Mouse (Mus musculus) ES-Bruce4 (cell line): Measurements from ENCODE around the gene Slc10a6. TPM values are rescaled to one million over a fixed set of nuclear protein-coding genes. Genes with fewer than 3 reads are reported as not detected.

Experiments
- H3K27ac ChIP-seq: 2 replicates; pipeline ENCODE4 v1.5.1; 2012; ENCODE audit warnings: low read length, inconsistent platforms; ENCODE audit not compliant: insufficient read depth
- H3K27me3 ChIP-seq: 2 replicates; pipeline ENCODE4 v1.6.1; 2012; ENCODE audit warnings: mild to moderate bottlenecking, low read length, inconsistent platforms; ENCODE audit not compliant: control insufficient read depth, poor library complexity, insufficient read depth, severe bottlenecking
- H3K36me3 ChIP-seq: 2 replicates; pipeline ENCODE4 v1.6.1; 2012; ENCODE audit warnings: inconsistent platforms, mild to moderate bottlenecking, low read length, moderate library complexity; ENCODE audit not compliant: control insufficient read depth, poor library complexity, insufficient read depth, severe bottlenecking
- H3K4me1 ChIP-seq: one replicate; pipeline ENCODE4 v1.8.1; 2011; ENCODE audit warnings: low read length; ENCODE audit not compliant: control insufficient read depth, insufficient read depth
- H3K4me3 ChIP-seq: 2 replicates; pipeline ENCODE4 v1.5.1; 2011; ENCODE audit warnings: low read depth, mild to moderate bottlenecking, low read length
- H3K9ac ChIP-seq: 2 replicates; pipeline ENCODE4 v1.6.1; 2012; ENCODE audit warnings: low read depth, mild to moderate bottlenecking, inconsistent platforms; ENCODE audit not compliant: poor library complexity, severe bottlenecking
- H3K9me3 ChIP-seq: replicated peaks from 2 replicates; pipeline ENCODE4 v1.6.1; 2012; ENCODE audit warnings: mild to moderate bottlenecking, low read length, inconsistent platforms; ENCODE audit not compliant: control insufficient read depth, poor library complexity, insufficient read depth, severe bottlenecking
- CTCF ChIP-seq: IDR thresholded peaks from one replicate; pipeline ENCODE4 v1.8.1; 2011; ENCODE audit warnings: low read depth, low read length
- EP300 ChIP-seq: IDR thresholded peaks from 2 replicates; pipeline ENCODE4 v1.6.1; 2011; ENCODE audit warnings: low read depth, low read length; ENCODE audit not compliant: insufficient read depth
- POLR2A ChIP-seq: IDR thresholded peaks from one replicate; pipeline ENCODE4 v1.8.1; 2011; ENCODE audit warnings: low read length; ENCODE audit not compliant: insufficient read depth
- polyA plus RNA-seq: library from polyadenylated mRNA; stranded (reverse); fragments of >200 nt; gene quantifications from 2 replicates; pipeline ENCODE4 v1.2.4, GENCODE M21; 2011; ENCODE audit warnings: low read depth; ENCODE audit not compliant: missing spikeins, insufficient read depth, insufficient read length

Slc10a6 gene
- not detected in 2 replicates for polyA plus RNA-seq

GRCm38 (mm10) chr5:103629111-103629764, at the start of gene Slc10a6:
Gene Slc10a6, minus strand, starts transcription at chr5:103629403.
- Histone ChIP-seq H3K9ac (no peak within 1 kb of the TSS), H3K4me3 (no peak within 1 kb of the TSS), H3K36me3 (no peaks in the 10 kb centered on the region), H3K9me3 (no peaks in the 10 kb centered on the region), H3K27me3 (no peaks in the 10 kb centered on the region), H3K27ac (no peak within 1 kb of the TSS), H3K4me1 (no peaks in the 10 kb centered on the region)
- TF ChIP-seq EP300 (no peak), POLR2A (no peak), CTCF (no peak)

GRCm38 (mm10) chr5:103678974-103679373, 49.8 kb upstream of the Slc10a6 start:
- no peaks in the 10 kb centered on the region for H3K27me3 ChIP-seq
- H3K36me3 ChIP-seq = no peaks in the 10 kb centered on the region
- H3K9ac ChIP-seq = no peak overlapping the region
- no peaks in the 10 kb centered on the region for H3K4me1 ChIP-seq
- peak overlapping the region; percentile 37 for H3K4me3 ChIP-seq
- no peak overlapping the region for H3K27ac ChIP-seq
- TF ChIP-seq EP300 (no peak), CTCF (no peak), POLR2A (no peak)
- H3K9me3 ChIP-seq = no peaks in the 10 kb centered on the region

GRCm38 (mm10) chr5:103677894-103678293, 48.7 kb upstream of the Slc10a6 start:
- Histone ChIP-seq H3K27me3 (no peaks in the 10 kb centered on the region), H3K4me3 (no peak overlapping the region), H3K36me3 (no peaks in the 10 kb centered on the region), H3K9ac (no peak overlapping the region), H3K27ac (no peak overlapping the region), H3K4me1 (no peaks in the 10 kb centered on the region), H3K9me3 (no peaks in the 10 kb centered on the region)
- no peak for TF ChIP-seq CTCF
- no peak for TF ChIP-seq EP300
- no peak for TF ChIP-seq POLR2A

GRCm38 (mm10) chr5:103676289-103676881, 47.2 kb upstream of the Slc10a6 start:
- H3K9ac ChIP-seq = no peak overlapping the region
- H3K36me3 ChIP-seq = no peaks in the 10 kb centered on the region
- H3K9me3 ChIP-seq = no peaks in the 10 kb centered on the region
- TF ChIP-seq EP300 (no peak), CTCF (no peak), POLR2A (no peak)
- H3K4me3 ChIP-seq = no peak overlapping the region
- H3K27me3 ChIP-seq = no peaks in the 10 kb centered on the region
- no peak overlapping the region for H3K27ac ChIP-seq
- no peaks in the 10 kb centered on the region for H3K4me1 ChIP-seq

- Histone ChIP-seq H3K4me1 (no peaks in the 10 kb centered on the region), H3K9me3 (no peaks in the 10 kb centered on the region), H3K9ac (no peak overlapping the region), H3K27ac (no peak overlapping the region), H3K36me3 (no peaks in the 10 kb centered on the region), H3K4me3 (no peak overlapping the region), H3K27me3 (no peaks in the 10 kb centered on the region)
- no peak for TF ChIP-seq EP300
- TF ChIP-seq CTCF = no peak
- no peak for TF ChIP-seq POLR2A
Observed at GRCm38 (mm10) chr5:103674482-103674881, 45.3 kb upstream of the Slc10a6 start.

GRCm38 (mm10) chr5:103673611-103674010, 44.4 kb upstream of the Slc10a6 start:
- no peak overlapping the region for H3K4me3 ChIP-seq
- H3K36me3 ChIP-seq = no peaks in the 10 kb centered on the region
- no peaks in the 10 kb centered on the region for H3K9me3 ChIP-seq
- no peak overlapping the region for H3K9ac ChIP-seq
- TF ChIP-seq POLR2A (no peak), EP300 (no peak), CTCF (no peak)
- H3K27me3 ChIP-seq = no peaks in the 10 kb centered on the region
- no peak overlapping the region for H3K27ac ChIP-seq
- no peaks in the 10 kb centered on the region for H3K4me1 ChIP-seq
